Mouse (Mus musculus) cerebellum, adult 2 months (tissue): ENCODE results near the gene Gsg1.

Experiments used
- CTCF ChIP-seq: fragments of 200-500 bp; IDR thresholded peaks from 2 replicates; pipeline ENCODE4 v1.5.1; 2011; ENCODE audit warnings: low read depth, mild to moderate bottlenecking, control low read depth, low read length, moderate library complexity, borderline replicate concordance; ENCODE audit not compliant: insufficient read depth
- POLR2A ChIP-seq: fragments of 200-500 bp; IDR thresholded peaks from 2 replicates; pipeline ENCODE4 v1.6.1; 2011; ENCODE audit warnings: low read length, control low read depth, borderline replicate concordance; ENCODE audit not compliant: insufficient read depth

DNA sequence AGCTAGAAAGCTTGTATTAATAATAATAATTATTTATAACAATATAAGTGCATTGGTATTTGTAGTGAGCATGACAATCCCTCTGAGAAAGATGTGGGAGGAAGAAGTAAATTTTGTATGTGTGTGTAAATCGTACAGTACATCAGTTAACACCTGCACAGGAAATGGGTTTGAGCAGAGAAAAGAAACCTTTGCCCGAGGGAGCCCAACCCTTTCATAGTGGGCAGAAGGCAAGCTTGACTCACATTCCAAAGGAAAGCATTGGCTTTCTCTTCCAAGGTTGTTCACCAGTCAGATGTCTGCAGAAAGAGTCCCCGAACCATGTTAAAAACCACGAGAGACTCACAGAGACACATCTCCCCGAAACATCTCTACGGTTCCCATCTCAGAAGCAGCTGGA, 18.9 kb upstream of the Gsg1 start:
- TF ChIP-seq CTCF = no peak
- TF ChIP-seq POLR2A = no peak
